Mouse (Mus musculus): ENCODE measurements around the gene 2010111I01Rik.

GRCm38 (mm10) chr13:63031244-63031643 lies 66.6 kb downstream of the 2010111I01Rik start:
- TF ChIP-seq CTCF (IDR thresholded peaks at IDR 0.05; ENCODE audit: low read depth) (no peak), EP300 (IDR thresholded peaks at IDR 0.05; ENCODE audit: low read depth) (no peak)

All from liver, embryonic 14.5 days (tissue).